In the genomic region with DNA sequence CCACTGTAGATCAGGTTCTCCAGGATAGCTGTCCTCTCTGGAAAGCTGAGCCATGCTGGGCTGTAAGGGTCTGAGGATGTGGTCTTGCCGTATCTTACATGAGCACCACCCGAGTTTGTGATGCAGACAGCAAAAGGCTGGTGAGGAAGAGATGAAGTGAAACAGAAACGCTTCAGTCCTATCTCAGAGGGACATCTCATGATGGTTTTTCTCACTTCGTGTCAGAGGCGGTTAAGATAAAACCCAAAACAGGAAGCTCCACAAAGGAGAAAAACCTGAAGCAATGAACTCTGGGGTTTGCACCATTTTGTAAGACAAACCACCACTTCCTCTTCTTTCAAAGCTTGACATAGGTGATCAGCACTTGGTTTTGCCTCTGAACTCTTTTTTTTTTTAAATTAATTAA, we compare ENCODE assay signal across 12 mouse cellular contexts. TPM values are rescaled to one million over a fixed set of nuclear protein-coding genes. Genes with fewer than 3 reads are reported as not detected.
DNase-seq lines count a peak whose midpoint lies in the region; ATAC-seq and TF ChIP-seq lines count a peak whose summit lies in the region.
"Had no signal": no experiment of that assay in that cellular context is flagged by ENCODE, and none has a peak within 500 bp of the region (broad histone marks: within the 10 kb centered on the region; RNA-seq: fewer than 3 reads in every experiment).

No protein-coding gene starts in this region.

- H3K79me2 ChIP-seq in CH12.LX (replicated peaks; ENCODE audit: control insufficient read depth, extremely low read depth, insufficient read depth, poor library complexity, severe bottlenecking) = no peaks in the 10 kb centered on the region

- TF ChIP-seq POLR2A in CH12.LX (IDR thresholded peaks at IDR 0.05; ENCODE audit: low read depth, low read length) = peak; percentile 50

- ATAC-seq in liver, embryonic 12.5 days = no peak
- no peak for ATAC-seq in hindbrain, embryonic 11.5 days (ENCODE audit: low FRiP score)

- DNase-seq in 416B (ENCODE audit: low read depth) = peak; percentile 99
- peak; percentile 95 for DNase-seq in CH12.LX (ENCODE audit: extremely low read depth)
- peak; percentile 43 for DNase-seq in skeletal muscle tissue, adult 2 months (ENCODE audit: low read depth, low spot score)
- no peak for DNase-seq in urinary bladder, adult 2 months (ENCODE audit: low spot score)
- DNase-seq in c-Kit-positive CD71-positive TER-119-positive erythroid progenitor cells, embryonic 14.5 days (ENCODE audit: low spot score) = no peak
- DNase-seq in ovary, postnatal 10 days (ENCODE audit: low spot score) = no peak
- no peak for DNase-seq in hindbrain, embryonic 11.5 days (ENCODE audit: low spot score)
- DNase-seq: cerebellum, adult 11 months had no signal

- peak overlapping the region; percentile 75 for H3K9ac ChIP-seq in CH12.LX (ENCODE audit: insufficient read depth, low read depth)
- H3K9ac ChIP-seq in liver, embryonic 12.5 days = no peak overlapping the region
- H3K9ac ChIP-seq in hindbrain, embryonic 11.5 days (ENCODE audit: low read depth, low read length) = no peak overlapping the region
- H3K9ac ChIP-seq: kidney, embryonic 15.5 days; limb, embryonic 12.5 days had no signal

- H3K27me3 ChIP-seq in CH12.LX (replicated peaks) = no peaks in the 10 kb centered on the region
- H3K27me3 ChIP-seq in liver, embryonic 12.5 days (replicated peaks) = no peaks in the 10 kb centered on the region
- no peaks in the 10 kb centered on the region for H3K27me3 ChIP-seq in hindbrain, embryonic 11.5 days (ENCODE audit: control insufficient read depth, insufficient read depth, low read length)
- H3K27me3 ChIP-seq: kidney, embryonic 15.5 days; limb, embryonic 12.5 days had no signal

- TF ChIP-seq CTCF in CH12.LX (conservative IDR thresholded peaks at IDR 0.05 in 1 of 2, IDR thresholded peaks at IDR 0.05 in 1 of 2; ENCODE audit: low read depth in 2 of 2, low read length in 2 of 2) = no peak

- peak overlapping the region; percentile 100 for H3K27ac ChIP-seq in CH12.LX (ENCODE audit: insufficient read depth, low read depth)
- H3K27ac ChIP-seq in liver, embryonic 12.5 days = peak overlapping the region; percentile 65
- no peak overlapping the region for H3K27ac ChIP-seq in hindbrain, embryonic 11.5 days (ENCODE audit: low read depth, low read length)
- H3K27ac ChIP-seq: kidney, embryonic 15.5 days; limb, embryonic 12.5 days had no signal

- TF ChIP-seq RAD21 in CH12.LX (IDR thresholded peaks at IDR 0.05; ENCODE audit: low read depth, low read length) = no peak; the same call in 1 of the 2 replicates

- in situ Hi-C loops in CH12.LX (cut with MboI; ENCODE audit: low pct_ligation_motif_present, low pct_unique_long_range_greater_than_20kb, low sequenced_read_pairs) = loop anchor here (25.0 kb wide), 1 partner anchor 374 kb away; no protein-coding TSS in a partner anchor

- peak; percentile 97 for TF ChIP-seq EP300 in CH12.LX (IDR thresholded peaks at IDR 0.05; ENCODE audit: low read length)

- peak overlapping the region; percentile 88 for H3K4me2 ChIP-seq in CH12.LX (ENCODE audit: insufficient read depth, low read depth, poor library complexity, severe bottlenecking)
- H3K4me2 ChIP-seq in liver, embryonic 12.5 days = peak overlapping the region; percentile 29
- no peak overlapping the region for H3K4me2 ChIP-seq in hindbrain, embryonic 11.5 days (replicated peaks; ENCODE audit: low read depth, low read length)
- H3K4me2 ChIP-seq: kidney, embryonic 15.5 days; limb, embryonic 12.5 days had no signal

- dilution Hi-C loops in CH12.LX (cut with MboI; ENCODE audit: extremely low pct_ligation_motif_present, extremely low pct_unique_long_range_greater_than_20kb, low sequenced_read_pairs) = no loop called here

- WGBS in liver, embryonic 12.5 days (ENCODE audit: insufficient replicate concordance) = 15% methylated on average over 5 of the region's 5 CpGs
- WGBS in hindbrain, embryonic 11.5 days = 87% methylated on average over 5 of the region's 5 CpGs

- H3K9me3 ChIP-seq in CH12.LX (replicated peaks; ENCODE audit: low read length) = no peaks in the 10 kb centered on the region
- no peaks in the 10 kb centered on the region for H3K9me3 ChIP-seq in liver, embryonic 12.5 days (replicated peaks)
- H3K9me3 ChIP-seq in hindbrain, embryonic 11.5 days (ENCODE audit: control insufficient read depth, low read length) = no peaks in the 10 kb centered on the region
- H3K9me3 ChIP-seq: kidney, embryonic 15.5 days; limb, embryonic 12.5 days had no signal

- peak overlapping the region; percentile 19 to 52 (median 37) for H3K4me3 ChIP-seq in CH12.LX (replicated peaks in 1 of 3; ENCODE audit: low read depth in 2 of 3, low read length in 2 of 3, poor library complexity in 1 of 3)
- no peak overlapping the region for H3K4me3 ChIP-seq in liver, embryonic 12.5 days
- H3K4me3 ChIP-seq in hindbrain, embryonic 11.5 days (ENCODE audit: low read depth, low read length) = no peak overlapping the region
- H3K4me3 ChIP-seq: kidney, embryonic 15.5 days; limb, embryonic 12.5 days; myocyte had no signal

- H3K36me3 ChIP-seq in CH12.LX (replicated peaks in 1 of 2; ENCODE audit: control insufficient read depth in 1 of 2, insufficient read depth in 1 of 2, low read length in 1 of 2) = no peaks in the 10 kb centered on the region
- no peaks in the 10 kb centered on the region for H3K36me3 ChIP-seq in liver, embryonic 12.5 days
- no peaks in the 10 kb centered on the region for H3K36me3 ChIP-seq in hindbrain, embryonic 11.5 days (ENCODE audit: control insufficient read depth, insufficient read depth, low read length)
- H3K36me3 ChIP-seq: kidney, embryonic 15.5 days; limb, embryonic 12.5 days had no signal

- peaks cover 22 to 36% of the 10 kb centered on the region in 2 experiments for H3K4me1 ChIP-seq in CH12.LX (ENCODE audit: control insufficient read depth in 1 of 2, insufficient read depth in 2 of 2)
- H3K4me1 ChIP-seq in liver, embryonic 12.5 days = peaks cover 6% of the 10 kb centered on the region; the same call in 1 of the 2 replicates
- H3K4me1 ChIP-seq in hindbrain, embryonic 11.5 days (replicated peaks; ENCODE audit: control insufficient read depth, insufficient read depth, low read length) = no peaks in the 10 kb centered on the region
- H3K4me1 ChIP-seq: kidney, embryonic 15.5 days; limb, embryonic 12.5 days had no signal

TF ChIP-seq in CH12.LX, 34 proteins besides CTCF, POLR2A, EP300 and RAD21 (continues in another document):
- TF ChIP-seq ZNF384 (IDR thresholded peaks at IDR 0.05; ENCODE audit: low read depth, low read length) (peak; percentile 86), RCOR1 (conservative IDR thresholded peaks at IDR 0.05; ENCODE audit: low read depth, low read length) (peak; percentile 97), MAZ (IDR thresholded peaks at IDR 0.05; ENCODE audit: low read depth, low read length) (peak; percentile 85; the same call in 1 of the 2 replicates), UBTF (IDR thresholded peaks at IDR 0.05; ENCODE audit: low read depth, low read length) (no peak), USF2 (conservative IDR thresholded peaks at IDR 0.05; ENCODE audit: low read depth, low read length) (no peak), ELF1 (IDR thresholded peaks at IDR 0.05; ENCODE audit: low read depth, low read length) (peak; percentile 83), IRF4 (IDR thresholded peaks at IDR 0.05; ENCODE audit: low read depth, low read length) (peak; percentile 98), JUND (conservative IDR thresholded peaks at IDR 0.05; ENCODE audit: low read depth, low read length) (peak; percentile 87), MAX (IDR thresholded peaks at IDR 0.05; ENCODE audit: low read length) (peak; percentile 82; the same call in 1 of the 2 replicates), NRF1 (IDR thresholded peaks at IDR 0.05; ENCODE audit: low read depth, low read length) (0 out of 2 replicates have a peak, but pooled peaks have one; percentile 21), CHD1 (IDR thresholded peaks at IDR 0.05; ENCODE audit: low read depth, low read length) (peak; percentile 93), ZC3H11A (IDR thresholded peaks at IDR 0.05; ENCODE audit: low read depth, low read length) (no peak), MYC (IDR thresholded peaks at IDR 0.05; ENCODE audit: low read depth, low read length) (peak; percentile 93), MAFK (IDR thresholded peaks at IDR 0.05; ENCODE audit: insufficient replicate concordance, low read length) (peak; percentile 75; the same call in 1 of the 2 replicates), NELFE (IDR thresholded peaks at IDR 0.05; ENCODE audit: low read depth, low read length) (peak; percentile 57), E2F4 (IDR thresholded peaks at IDR 0.05; ENCODE audit: insufficient replicate concordance, low read depth, low read length) (0 out of 2 replicates have a peak, but pooled peaks have one; percentile 47), PAX5 (IDR thresholded peaks at IDR 0.05; ENCODE audit: low read length) (no peak), MEF2A (IDR thresholded peaks at IDR 0.05; ENCODE audit: borderline replicate concordance, low read depth, low read length) (peak; percentile 74), CHD2 (IDR thresholded peaks at IDR 0.05; ENCODE audit: low read length) (peak; percentile 84), POLR2AphosphoS2 (IDR thresholded peaks at IDR 0.05; ENCODE audit: low read depth, low read length) (peak; percentile 78; the same call in 1 of the 2 replicates)

RNA-seq across cellular contexts. Expression of gene Ccdc146, which starts 13.2 kb away (rescaled TPM):
- not detected in 2 replicates for total RNA-seq in CH12.LX (2012; rRNA removed)
- 0.17 and 0.27 TPM in 2 replicates for total RNA-seq in CH12.LX (2014; rRNA removed)
- 0.21 and 0.57 TPM in 2 replicates for polyA plus RNA-seq in CH12.LX (2012; ENCODE audit: insufficient read length, low read depth)
- polyA plus RNA-seq in liver, embryonic 12.5 days (2016; fragmentation: Nextera tagmentation; extraction: Ambion mirVana) = not detected in 2 replicates
- 0.15 and 0.28 TPM in 2 replicates for polyA plus RNA-seq in urinary bladder, adult 2 months (2012; rRNA removed)
- polyA plus RNA-seq in hindbrain, embryonic 11.5 days (2014; fragmentation: Nextera tagmentation; extraction: Ambion mirVana) = 0.88 and 1.5 TPM in 2 replicates
- polyA plus RNA-seq: kidney, embryonic 15.5 days; myocyte had no signal

RNA-seq across cellular contexts. Expression of gene Fam185a, which starts 13.5 kb away (rescaled TPM):
- 16.0 and 16.1 TPM in 2 replicates for total RNA-seq in CH12.LX (2012; rRNA removed)
- 30.6 and 32.1 TPM in 2 replicates for total RNA-seq in CH12.LX (2014; rRNA removed)
- 12.5 and 13.4 TPM in 2 replicates for polyA plus RNA-seq in CH12.LX (2012; ENCODE audit: insufficient read length, low read depth)
- polyA plus RNA-seq in liver, embryonic 12.5 days (2016; fragmentation: Nextera tagmentation; extraction: Ambion mirVana) = 5.7 and 5.8 TPM in 2 replicates
- 2.4 and 3.1 TPM in 2 replicates for polyA plus RNA-seq in urinary bladder, adult 2 months (2012; rRNA removed)
- 4.7 and 5.7 TPM in 2 replicates for polyA plus RNA-seq in hindbrain, embryonic 11.5 days (2014; fragmentation: Nextera tagmentation; extraction: Ambion mirVana)

RNA-seq across cellular contexts. Expression of gene Fgl2, which starts 38.8 kb away (rescaled TPM):
- total RNA-seq in CH12.LX (2012; rRNA removed) = 7.9 and 10.4 TPM in 2 replicates
- 0.59 and 0.61 TPM in 2 replicates for total RNA-seq in CH12.LX (2014; rRNA removed)
- polyA plus RNA-seq in CH12.LX (2012; ENCODE audit: insufficient read length, low read depth) = 0.41 and 0.48 TPM in 2 replicates
- polyA plus RNA-seq in liver, embryonic 12.5 days (2016; fragmentation: Nextera tagmentation; extraction: Ambion mirVana) = 1.4 and 1.5 TPM in 2 replicates
- polyA plus RNA-seq in urinary bladder, adult 2 months (2012; rRNA removed) = 87.4 and 89.4 TPM in 2 replicates
- 3.5 and 4.0 TPM in 2 replicates for polyA plus RNA-seq in hindbrain, embryonic 11.5 days (2014; fragmentation: Nextera tagmentation; extraction: Ambion mirVana)

Comparison
In these comparisons a context has a peak if more than half of its experiments do, and no peak if none do; other contexts are left out.
1. DNase-seq: peak in 416B (single experiment), CH12.LX (single experiment) and skeletal muscle tissue, adult 2 months (single experiment); none in urinary bladder, adult 2 months (single experiment), c-Kit-positive CD71-positive TER-119-positive erythroid progenitor cells, embryonic 14.5 days (single experiment), ovary, postnatal 10 days (single experiment) and hindbrain, embryonic 11.5 days (single experiment).
2. H3K4me3 ChIP-seq: peak in CH12.LX (3 of 3); none in liver, embryonic 12.5 days (single experiment) and hindbrain, embryonic 11.5 days (single experiment).
3. RNA of gene Fgl2, which starts 38.8 kb away (polyA plus RNA-seq): 87.4 to 89.4 TPM in urinary bladder, adult 2 months; 3.5 to 4.0 TPM in hindbrain, embryonic 11.5 days, 1.4 to 1.5 TPM in liver, embryonic 12.5 days and 0.41 to 0.48 TPM in CH12.LX; every median in the first group is over 10 times any median in the second.